Mouse (Mus musculus) kidney, adult 2 months (tissue): Measurements from ENCODE around the gene Tmem38a.

Experiments
- CTCF ChIP-seq: fragments of 200-500 bp; conservative IDR thresholded peaks from 2 replicates; pipeline ENCODE4 v1.5.1; 2011; ENCODE audit warnings: low read depth, mild to moderate bottlenecking, control low read depth, low read length, moderate library complexity, mixed read lengths; ENCODE audit not compliant: insufficient read depth, insufficient read length
- POLR2A ChIP-seq: fragments of 200-500 bp; IDR thresholded peaks from one replicate; pipeline ENCODE4 v1.6.1; 2011; ENCODE audit warnings: low read depth, low read length, control low read depth

GRCm38 (mm10) chr8:72547802-72548643 lies 23.8 kb upstream of the Tmem38a start, which contains the start of gene Med26:
- TF ChIP-seq POLR2A, result no peak
- TF ChIP-seq CTCF, result no peak
